Mouse (Mus musculus) cortical plate, adult 2 months (tissue): ENCODE results near the gene Lig4. TPM values are rescaled to one million over a fixed set of nuclear protein-coding genes. Genes with fewer than 3 reads are reported as not detected.

Experiments used
- H3K27ac ChIP-seq: fragments of 200-500 bp; 2 replicates; pipeline ENCODE4 v1.5.1; 2012; ENCODE audit warnings: low read length, control low read depth, inconsistent platforms; ENCODE audit not compliant: insufficient read depth
- H3K4me1 ChIP-seq: fragments of 200-500 bp; 2 replicates; pipeline ENCODE4 v1.6.1; 2011; ENCODE audit warnings: low read length; ENCODE audit not compliant: control insufficient read depth, insufficient read depth
- H3K4me3 ChIP-seq: fragments of 200-500 bp; 2 replicates; pipeline ENCODE4 v1.5.1; 2011; ENCODE audit warnings: mild to moderate bottlenecking, low read length, control low read depth; ENCODE audit not compliant: insufficient read depth
- CTCF ChIP-seq: fragments of 200-500 bp; IDR thresholded peaks from 2 replicates; pipeline ENCODE4 v1.5.1; 2011; ENCODE audit warnings: mild to moderate bottlenecking, control low read depth, low read length; ENCODE audit not compliant: insufficient read depth; ENCODE audit errors: extremely low read depth
- POLR2A ChIP-seq: fragments of 200-500 bp; IDR thresholded peaks from 2 replicates; pipeline ENCODE4 v1.6.1; 2011; ENCODE audit warnings: mild to moderate bottlenecking, low read length, control low read depth; ENCODE audit not compliant: insufficient read depth; ENCODE audit errors: extremely low read depth
- polyA plus RNA-seq: library from polyadenylated mRNA; depleted of rRNA; stranded (reverse); fragments of >200 nt; gene quantifications from 2 replicates; pipeline ENCODE4 v1.2.3, GENCODE M21; 2012

The Lig4 gene
- polyA plus RNA-seq, 1 experiment, result 5.2 TPM

- Histone ChIP-seq H3K4me3 (peak overlapping the region; percentile 91), H3K27ac (no peak overlapping the region), H3K4me1 (peaks cover 13% of the 10 kb centered on the region)
- TF ChIP-seq POLR2A (no peak), CTCF (no peak)
Observed at GRCm38 (mm10) chr8:9978475-9979230, 1.2 kb upstream of the Lig4 start.

GRCm38 (mm10) chr8:9977016-9977415 is 470 bp downstream of the Lig4 start:
- peak overlapping the region; percentile 91; the same call in 1 of the 2 replicates for H3K4me3 ChIP-seq
- no peak for TF ChIP-seq CTCF
- no peak for TF ChIP-seq POLR2A
- H3K27ac ChIP-seq, result no peak overlapping the region
- H3K4me1 ChIP-seq, result peaks cover 13% of the 10 kb centered on the region

GRCm38 (mm10) chr8:9975898-9976611 is 1.4 kb downstream of the Lig4 start:
- peaks cover 13% of the 10 kb centered on the region for H3K4me1 ChIP-seq
- TF ChIP-seq POLR2A (peak; percentile 69), CTCF (peak; percentile 80)
- H3K27ac ChIP-seq, result no peak overlapping the region
- peak overlapping the region; percentile 74 for H3K4me3 ChIP-seq

GRCm38 (mm10) chr8:9975276-9975675 is 2.2 kb downstream of the Lig4 start:
- TF ChIP-seq CTCF, result no peak
- no peak for TF ChIP-seq POLR2A
- Histone ChIP-seq H3K4me3 (peak overlapping the region; percentile 74; the same call in 1 of the 2 replicates), H3K27ac (no peak overlapping the region), H3K4me1 (peaks cover 13% of the 10 kb centered on the region)

- H3K27ac ChIP-seq, result no peak overlapping the region
- H3K4me1 ChIP-seq, result peaks cover 1% of the 10 kb centered on the region; the same call in 1 of the 2 replicates
- no peak overlapping the region for H3K4me3 ChIP-seq
- no peak for TF ChIP-seq CTCF
- TF ChIP-seq POLR2A, result no peak
Observed at GRCm38 (mm10) chr8:9971866-9972265, 5.6 kb downstream of the Lig4 start.

DNA sequence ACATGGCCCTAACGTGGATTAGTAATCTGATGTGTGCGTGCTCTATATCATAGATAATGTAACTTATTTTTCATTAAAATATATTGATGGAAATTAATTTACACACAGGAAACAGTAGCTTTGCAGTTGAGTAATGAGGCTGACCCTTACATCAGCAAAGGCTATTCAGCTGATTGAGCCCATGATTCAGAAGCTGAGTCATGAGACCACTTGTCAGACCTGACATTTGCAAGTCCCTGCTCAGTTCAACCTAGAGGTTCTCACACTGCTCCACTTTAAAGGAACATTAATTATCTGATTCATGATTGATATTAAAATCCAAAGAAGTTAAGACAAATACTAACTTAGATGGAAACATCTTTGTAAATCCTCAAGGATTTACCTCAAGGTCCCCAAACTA is 17.6 kb downstream of the Lig4 start:
- TF ChIP-seq POLR2A (no peak), CTCF (no peak)
- H3K4me3 ChIP-seq, result no peak overlapping the region
- no peaks in the 10 kb centered on the region for H3K4me1 ChIP-seq
- H3K27ac ChIP-seq, result no peak overlapping the region

GRCm38 (mm10) chr8:9958338-9958737 is 19.1 kb downstream of the Lig4 start:
- Histone ChIP-seq H3K4me3 (no peak overlapping the region), H3K27ac (no peak overlapping the region), H3K4me1 (no peaks in the 10 kb centered on the region)
- TF ChIP-seq POLR2A (no peak), CTCF (no peak)

- Histone ChIP-seq H3K4me3 (no peak overlapping the region), H3K4me1 (peaks cover 2% of the 10 kb centered on the region), H3K27ac (no peak overlapping the region)
- no peak for TF ChIP-seq POLR2A
- no peak for TF ChIP-seq CTCF
Observed at GRCm38 (mm10) chr8:9949134-9949890, 28.2 kb downstream of the Lig4 start.

DNA sequence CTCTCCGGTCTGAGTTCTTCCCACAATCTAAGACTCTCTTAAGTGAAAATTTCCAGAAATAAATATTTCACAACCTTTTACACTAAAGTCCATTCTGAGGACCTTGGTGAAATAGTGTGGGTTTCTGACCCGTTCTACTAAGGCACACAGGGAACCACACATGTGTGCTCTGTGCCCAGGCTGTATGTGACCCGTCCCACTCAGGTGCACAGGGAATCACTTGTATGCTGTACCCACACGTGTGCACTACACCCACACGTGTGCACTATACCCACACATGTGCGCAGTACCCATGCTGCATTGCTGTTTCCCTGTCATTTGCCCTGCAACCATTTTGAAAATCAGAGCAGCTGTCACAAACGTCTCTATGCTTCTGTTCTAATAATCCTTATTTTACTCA is 41.9 kb downstream of the Lig4 start:
- TF ChIP-seq POLR2A, result no peak
- no peak for TF ChIP-seq CTCF
- Histone ChIP-seq H3K27ac (no peak overlapping the region), H3K4me1 (no peaks in the 10 kb centered on the region), H3K4me3 (no peak overlapping the region)
